9 mouse cellular contexts compared by ENCODE assay signal in the genomic region with DNA sequence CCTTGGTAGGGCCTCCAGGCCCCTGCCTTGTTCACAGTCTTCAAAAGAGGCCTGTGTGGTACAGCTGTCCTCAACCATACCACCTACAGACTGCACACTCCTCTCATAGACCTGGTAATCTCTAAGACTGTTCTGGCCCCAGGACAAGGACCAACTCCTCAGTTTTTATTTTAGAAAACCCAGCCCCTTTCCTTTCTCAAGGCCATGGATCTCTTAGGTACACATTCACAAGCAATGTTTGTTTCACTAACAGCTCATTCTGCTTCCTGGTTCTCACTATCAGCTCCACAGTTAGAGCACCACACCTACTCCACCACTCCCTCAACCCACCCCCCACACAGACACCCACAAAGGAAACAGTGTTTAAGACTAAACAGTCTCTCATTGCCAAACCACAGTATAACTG. TPM values are rescaled to one million over a fixed set of nuclear protein-coding genes. Genes with fewer than 3 reads are reported as not detected.
DNase-seq lines count a peak whose midpoint lies in the region; ATAC-seq lines count a peak whose summit lies in the region.
"Had no signal": no experiment of that assay in that cellular context is flagged by ENCODE, and none has a peak within 500 bp of the region (broad histone marks: within the 10 kb centered on the region; RNA-seq: fewer than 3 reads in every experiment).

No protein-coding gene starts in this region.

- peak; percentile 84 for ATAC-seq in inflammation-experienced regulatory T-cells, adult 6 months
- peak; percentile 59; the same call in 1 of the 2 replicates for ATAC-seq in megakaryocyte, adult 5-6 weeks (ENCODE audit: poor library complexity, severe bottlenecking)
- ATAC-seq: forebrain, postnatal 0 days had no signal

- DNase-seq in lung, adult 18-20 months: peak; percentile 39 to 59
- DNase-seq in lung, postnatal 14 days: no peak
- DNase-seq in thymus, postnatal 36 days: peak; percentile 68 to 79
- DNase-seq in cerebellum, adult 11 months: no peak
- DNase-seq in layer of hippocampus, adult 8-10 months (ENCODE audit: low spot score in 2 of 2): no peak
- DNase-seq in B cell, adult 2 months: no peak
- DNase-seq: forebrain, postnatal 0 days had no signal

RNA-seq across cellular contexts. Expression of a gene that starts 34.9 kb away (rescaled TPM):
- polyA plus RNA-seq in inflammation-experienced regulatory T-cells, adult 6 months (2017; shearing (Covaris generic)): 10 to 100 TPM in 2 of 3 experiments, 1 to 10 TPM in 1; 8.4 to 21.5 (median 17.2) TPM
- not detected in 2 replicates for total RNA-seq in megakaryocyte, adult 5-6 weeks (2015)
- total RNA-seq in megakaryocyte, adult 5-6 weeks (2017): not detected in 2 replicates
- total RNA-seq in layer of hippocampus, adult 8-10 months (2022): 100 to 1,000 TPM; 112 to 119 (median 115) TPM

RNA-seq across cellular contexts. Expression of a gene that starts 35.2 kb away (rescaled TPM):
- polyA plus RNA-seq in inflammation-experienced regulatory T-cells, adult 6 months (2017; shearing (Covaris generic)): 10 to 100 TPM in 2 of 3 experiments, 1 to 10 TPM in 1; 6.9 to 17.6 (median 15.9) TPM
- 8.9 and 9.6 TPM in 2 replicates for total RNA-seq in megakaryocyte, adult 5-6 weeks (2015)
- 12.0 and 13.6 TPM in 2 replicates for total RNA-seq in megakaryocyte, adult 5-6 weeks (2017)
- total RNA-seq in layer of hippocampus, adult 8-10 months (2022): 10 to 100 TPM; 61.2 to 72.6 (median 61.8) TPM

RNA-seq across cellular contexts. Expression of a gene that starts 39.7 kb away (rescaled TPM):
- 10 to 100 TPM; 13.4 to 17.2 (median 15.1) TPM for polyA plus RNA-seq in inflammation-experienced regulatory T-cells, adult 6 months (2017; shearing (Covaris generic))
- 9.6 and 9.7 TPM in 2 replicates for total RNA-seq in megakaryocyte, adult 5-6 weeks (2015)
- 13.3 and 17.1 TPM in 2 replicates for total RNA-seq in megakaryocyte, adult 5-6 weeks (2017)
- total RNA-seq in layer of hippocampus, adult 8-10 months (2022): 10 to 100 TPM; 21.4 to 26.8 (median 22.2) TPM

RNA-seq across cellular contexts. Expression of a gene that starts 58.1 kb away (rescaled TPM):
- polyA plus RNA-seq in inflammation-experienced regulatory T-cells, adult 6 months (2017; shearing (Covaris generic)): under 1 TPM in 1 of 3 experiments, not detected in 2; 0.12 TPM
- not detected in 2 replicates for total RNA-seq in megakaryocyte, adult 5-6 weeks (2015)
- total RNA-seq in megakaryocyte, adult 5-6 weeks (2017): not detected in 2 replicates
- 1 to 10 TPM; 2.6 to 6.0 (median 4.5) TPM for total RNA-seq in layer of hippocampus, adult 8-10 months (2022)

Comparison
In these comparisons a context has a peak if more than half of its experiments do, and no peak if none do; other contexts are left out.
1. DNase-seq: peak in lung, adult 18-20 months (2 of 2) and thymus, postnatal 36 days (2 of 2); none in lung, postnatal 14 days (single experiment), cerebellum, adult 11 months (single experiment), layer of hippocampus, adult 8-10 months (0 of 2) and B cell, adult 2 months (0 of 2).
2. RNA of a gene that starts 34.9 kb away (total RNA-seq): 112 to 119 TPM in layer of hippocampus, adult 8-10 months; not detected in megakaryocyte, adult 5-6 weeks; every median in the first group is over 100 times any median in the second.
3. RNA of a gene that starts 35.2 kb away (total RNA-seq): 61.2 to 72.6 TPM in layer of hippocampus, adult 8-10 months; 8.9 to 13.6 TPM in megakaryocyte, adult 5-6 weeks; every median in the first group is over 4 times any median in the second.